ENCODE assay signal across 19 mouse cellular contexts in the genomic region with DNA sequence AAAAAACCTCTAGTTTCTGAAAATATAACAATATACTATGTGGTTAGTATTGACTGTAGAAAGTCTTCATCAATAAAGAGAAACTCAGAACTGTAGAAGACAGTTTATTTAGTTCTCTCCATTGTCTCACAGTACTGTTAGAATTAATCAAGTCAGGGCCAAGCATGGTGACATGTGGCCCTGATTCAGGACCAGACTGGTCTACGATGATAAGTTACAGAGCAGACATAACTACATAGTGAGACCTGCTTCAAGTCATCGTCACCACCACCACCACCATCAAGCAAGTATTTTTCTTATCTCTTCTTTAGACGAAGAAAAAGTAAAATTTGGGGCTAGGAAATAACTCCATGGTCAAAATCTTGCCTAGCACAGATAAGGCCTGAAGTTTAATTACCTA.
"Had no signal": no experiment of that assay in that cellular context is flagged by ENCODE, and none has a peak within 500 bp of the region (broad histone marks: within the 10 kb centered on the region; RNA-seq: fewer than 3 reads in every experiment).

No protein-coding gene starts in this region.

- H3K27me3 ChIP-seq: kidney, embryonic 15.5 days; lung, embryonic 15.5 days; midbrain, embryonic 12.5 days; midbrain, embryonic 15.5 days; neural tube, embryonic 12.5 days; neural tube, embryonic 15.5 days had no signal

- DNase-seq: kidney, adult 8-10 months; kidney, postnatal 10 days; kidney, postnatal 36 days; layer of hippocampus, postnatal 36 days; lung, adult 18-20 months; lung, postnatal 10 days; lung, postnatal 36 days; right cerebral cortex, adult 18-20 months; thymus, adult 2 months; thymus, postnatal 14 days had no signal

- ATAC-seq: midbrain, embryonic 15.5 days had no signal

- H3K27ac ChIP-seq: kidney, embryonic 15.5 days; left cerebral cortex, adult 2 months; liver, embryonic 14.5 days; lung, embryonic 15.5 days; midbrain, embryonic 12.5 days; midbrain, embryonic 15.5 days; neural tube, embryonic 12.5 days; neural tube, embryonic 15.5 days; stomach, postnatal 0 days had no signal

- H3K4me2 ChIP-seq: kidney, embryonic 15.5 days; lung, embryonic 15.5 days; midbrain, embryonic 12.5 days; midbrain, embryonic 15.5 days; neural tube, embryonic 12.5 days; neural tube, embryonic 15.5 days had no signal

- H3K36me3 ChIP-seq: midbrain, embryonic 15.5 days; neural tube, embryonic 15.5 days had no signal

- H3K4me3 ChIP-seq: kidney, embryonic 15.5 days; left cerebral cortex, adult 2 months; lung, embryonic 15.5 days; midbrain, embryonic 12.5 days; midbrain, embryonic 15.5 days; neural tube, embryonic 12.5 days; neural tube, embryonic 15.5 days had no signal

- H3K9ac ChIP-seq: kidney, embryonic 15.5 days; liver, embryonic 14.5 days; lung, embryonic 15.5 days; midbrain, embryonic 12.5 days; midbrain, embryonic 15.5 days; neural tube, embryonic 12.5 days; neural tube, embryonic 15.5 days had no signal

- H3K9me3 ChIP-seq: kidney, embryonic 15.5 days; lung, embryonic 15.5 days; midbrain, embryonic 12.5 days; midbrain, embryonic 15.5 days; neural tube, embryonic 12.5 days; neural tube, embryonic 15.5 days had no signal
